Mouse (Mus musculus): ENCODE measurements around the gene Cpvl. TPM values are rescaled to one million over a fixed set of nuclear protein-coding genes. Genes with fewer than 3 reads are reported as not detected.
A peak's percentile ranks its signal among the peaks of the same experiment; 100 is the strongest.

Gene Cpvl
- total and polyA plus RNA-seq, 3 experiments: not detected

GRCm38 (mm10) chr6:53965900-53966299 is 12.6 kb downstream of the Cpvl start:
- H3K4me3 ChIP-seq (ENCODE audit: control insufficient read depth in 1 of 2, insufficient read depth in 1 of 2, low read depth in 2 of 2, low read length in 2 of 2): no peak overlapping the region
- no peak overlapping the region for H3K27ac ChIP-seq (ENCODE audit: control insufficient read depth, low read depth, low read length)
- no peak for TF ChIP-seq ZKSCAN1 (IDR thresholded peaks at IDR 0.05; ENCODE audit: low read depth, low read length)
- TF ChIP-seq GATA1 (IDR thresholded peaks at IDR 0.05; ENCODE audit: low read depth, low read length): no peak
- no peak for TF ChIP-seq MYC (IDR thresholded peaks at IDR 0.05; ENCODE audit: low read depth, low read length)
- TF ChIP-seq CHD2 (IDR thresholded peaks at IDR 0.05; ENCODE audit: low read length): no peak
- TF ChIP-seq ELF1 (IDR thresholded peaks at IDR 0.05; ENCODE audit: low read depth, low read length): no peak
- TF ChIP-seq HCFC1 (IDR thresholded peaks at IDR 0.05; ENCODE audit: low read depth, low read length): no peak
- no peak for TF ChIP-seq JUND (IDR thresholded peaks at IDR 0.05; ENCODE audit: low read depth, low read length)
- TF ChIP-seq MEF2A (IDR thresholded peaks at IDR 0.05; ENCODE audit: extremely low read depth, insufficient replicate concordance, low read depth, low read length, poor library complexity, severe bottlenecking): no peak
- no peak for TF ChIP-seq MXI1 (IDR thresholded peaks at IDR 0.05; ENCODE audit: low read depth, low read length)
- no peak for TF ChIP-seq EP300 (IDR thresholded peaks at IDR 0.05; ENCODE audit: low read depth in 1 of 2, low read length in 2 of 2)
- TF ChIP-seq USF1 (IDR thresholded peaks at IDR 0.05; ENCODE audit: low read depth, low read length): no peak

GRCm38 (mm10) chr6:53963906-53964496 is 14.5 kb downstream of the Cpvl start:
- H3K9me3 ChIP-seq (replicated peaks; ENCODE audit: insufficient read depth, low read length): no peaks in the 10 kb centered on the region
- H3K9ac ChIP-seq (ENCODE audit: control insufficient read depth, low read depth, low read length, poor library complexity, severe bottlenecking): no peak overlapping the region
- no peaks in the 10 kb centered on the region for H3K36me3 ChIP-seq (ENCODE audit: control insufficient read depth in 1 of 2, insufficient read depth in 2 of 2, low read length in 2 of 2)
- no peaks in the 10 kb centered on the region for H3K27me3 ChIP-seq (ENCODE audit: control insufficient read depth in 1 of 2, insufficient read depth in 2 of 2, low read length in 2 of 2)
- no peak for DNase-seq (ENCODE audit: low read depth, low spot score)
- H3K79me2 ChIP-seq (ENCODE audit: control insufficient read depth, insufficient read depth, low read length, poor library complexity): no peaks in the 10 kb centered on the region
- no peak overlapping the region for H3K27ac ChIP-seq (ENCODE audit: control insufficient read depth, low read depth, low read length)
- TF ChIP-seq RAD21 (IDR thresholded peaks at IDR 0.05; ENCODE audit: low read depth, low read length): no peak
- no peak overlapping the region for H3K4me3 ChIP-seq (ENCODE audit: control insufficient read depth in 1 of 2, insufficient read depth in 1 of 2, low read depth in 2 of 2, low read length in 2 of 2)
- no peaks in the 10 kb centered on the region for H3K4me1 ChIP-seq (ENCODE audit: control insufficient read depth in 1 of 2, insufficient read depth in 2 of 2, low read length in 2 of 2)

More at GRCm38 (mm10) chr6:53965900-53966299, 12.6 kb downstream of the Cpvl start:
- Histone ChIP-seq H3K36me3 (ENCODE audit: control insufficient read depth in 1 of 2, insufficient read depth in 2 of 2, low read length in 2 of 2) (no peaks in the 10 kb centered on the region), H3K9ac (ENCODE audit: control insufficient read depth, low read depth, low read length, poor library complexity, severe bottlenecking) (no peak overlapping the region), H3K27me3 (ENCODE audit: control insufficient read depth in 1 of 2, insufficient read depth in 2 of 2, low read length in 2 of 2) (no peaks in the 10 kb centered on the region), H3K9me3 (replicated peaks; ENCODE audit: insufficient read depth, low read length) (no peaks in the 10 kb centered on the region), H3K4me1 (ENCODE audit: control insufficient read depth in 1 of 2, insufficient read depth in 2 of 2, low read length in 2 of 2) (no peaks in the 10 kb centered on the region), H3K79me2 (ENCODE audit: control insufficient read depth, insufficient read depth, low read length, poor library complexity) (no peaks in the 10 kb centered on the region)
- DNase-seq (ENCODE audit: low read depth, low spot score): no peak

- H3K9me3 ChIP-seq (replicated peaks; ENCODE audit: insufficient read depth, low read length): no peaks in the 10 kb centered on the region
- DNase-seq (ENCODE audit: low read depth, low spot score): no peak
- no peak for TF ChIP-seq SMC3 (IDR thresholded peaks at IDR 0.05; ENCODE audit: low read depth, low read length)
- no peak for TF ChIP-seq CHD2 (IDR thresholded peaks at IDR 0.05; ENCODE audit: low read length)
- TF ChIP-seq CTCF (IDR thresholded peaks at IDR 0.05 in 2 of 3, conservative IDR thresholded peaks at IDR 0.05 in 1 of 3; ENCODE audit: control insufficient read depth in 1 of 3, insufficient read depth in 1 of 3, low read depth in 2 of 3, low read length in 3 of 3, poor library complexity in 1 of 3, severe bottlenecking in 1 of 3): peak in 2 of 3 experiments; percentile 1 to 18; a peak in 2 of 6 replicates
Observed at GRCm38 (mm10) chr6:53962006-53962405, 16.5 kb downstream of the Cpvl start.

More at GRCm38 (mm10) chr6:53962006-53962405, 16.5 kb downstream of the Cpvl start:
- Histone ChIP-seq H3K27ac (ENCODE audit: control insufficient read depth, low read depth, low read length) (no peak overlapping the region), H3K4me1 (ENCODE audit: control insufficient read depth in 1 of 2, insufficient read depth in 2 of 2, low read length in 2 of 2) (no peaks in the 10 kb centered on the region), H3K79me2 (ENCODE audit: control insufficient read depth, insufficient read depth, low read length, poor library complexity) (no peaks in the 10 kb centered on the region), H3K4me3 (ENCODE audit: control insufficient read depth in 1 of 2, insufficient read depth in 1 of 2, low read depth in 2 of 2, low read length in 2 of 2) (no peak overlapping the region), H3K36me3 (ENCODE audit: control insufficient read depth in 1 of 2, insufficient read depth in 2 of 2, low read length in 2 of 2) (no peaks in the 10 kb centered on the region), H3K9ac (ENCODE audit: control insufficient read depth, low read depth, low read length, poor library complexity, severe bottlenecking) (no peak overlapping the region), H3K27me3 (ENCODE audit: control insufficient read depth in 1 of 2, insufficient read depth in 2 of 2, low read length in 2 of 2) (no peaks in the 10 kb centered on the region)

All from MEL (cell line).